Mouse (Mus musculus): ENCODE measurements around the gene Xrcc1.

GRCm38 (mm10) chr7:24565627-24566026 is 19.5 kb downstream of the Xrcc1 start:
- TF ChIP-seq POLR2A (IDR thresholded peaks at IDR 0.05; ENCODE audit: borderline replicate concordance, control insufficient read depth, low read depth, low read length) (no peak), CTCF (IDR thresholded peaks at IDR 0.05; ENCODE audit: control insufficient read depth, insufficient read depth, low read length) (no peak)
